ENCODE assay signal across 23 mouse cellular contexts in the genomic region with DNA sequence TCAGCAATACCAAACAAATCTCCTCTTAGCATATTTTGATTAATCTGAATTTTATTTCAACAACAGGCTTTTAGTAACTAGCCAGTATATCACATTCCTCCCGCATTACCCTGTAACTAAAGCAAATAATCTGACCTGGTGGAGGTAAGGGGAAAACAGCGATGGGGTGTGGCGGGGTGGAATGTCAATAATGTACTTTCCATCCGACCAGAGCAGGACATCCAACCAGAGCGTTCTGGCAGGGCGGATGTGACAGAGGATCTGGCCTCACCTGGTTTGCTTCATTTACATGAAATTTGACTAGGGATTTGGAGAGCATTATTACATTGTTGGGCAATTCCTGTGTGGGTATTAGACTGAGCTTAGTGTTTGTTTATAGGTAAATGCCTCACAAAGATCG.
DNase-seq lines count a peak whose midpoint lies in the region; ATAC-seq and TF ChIP-seq lines count a peak whose summit lies in the region.
"Had no signal": no experiment of that assay in that cellular context is flagged by ENCODE, and none has a peak within 500 bp of the region (broad histone marks: within the 10 kb centered on the region; RNA-seq: fewer than 3 reads in every experiment).

No protein-coding gene starts in this region.

- H3K4me1 ChIP-seq in embryonic facial prominence, embryonic 14.5 days (ENCODE audit: control insufficient read depth, insufficient read depth, low read length): peaks cover 13% of the 10 kb centered on the region
- H3K4me1 ChIP-seq in embryonic facial prominence, embryonic 10.5 days: peaks cover 18% of the 10 kb centered on the region
- peaks cover 6% of the 10 kb centered on the region for H3K4me1 ChIP-seq in ES-Bruce4 (ENCODE audit: control insufficient read depth, insufficient read depth, low read length)
- peaks cover 11% of the 10 kb centered on the region; the same call in 1 of the 2 replicates for H3K4me1 ChIP-seq in intestine, embryonic 16.5 days (ENCODE audit: control insufficient read depth, insufficient read depth, low read length)
- peaks cover 22% of the 10 kb centered on the region for H3K4me1 ChIP-seq in forebrain, embryonic 10.5 days

- no peak overlapping the region for H3K4me3 ChIP-seq in embryonic facial prominence, embryonic 14.5 days (ENCODE audit: low read depth, low read length)
- H3K4me3 ChIP-seq in embryonic facial prominence, embryonic 10.5 days: no peak overlapping the region
- H3K4me3 ChIP-seq in ES-Bruce4 (ENCODE audit: low read depth, low read length): peak overlapping the region; percentile 6; the same call in 1 of the 2 replicates
- H3K4me3 ChIP-seq in intestine, embryonic 16.5 days (ENCODE audit: low read length): no peak overlapping the region
- H3K4me3 ChIP-seq in forebrain, embryonic 10.5 days: no peak overlapping the region
- H3K4me3 ChIP-seq: erythroblast, embryonic 14.5 days; forebrain, embryonic 15.5 days; heart, embryonic 13.5 days; limb, embryonic 13.5 days; liver, embryonic 12.5 days had no signal

- no peaks in the 10 kb centered on the region for H3K9me3 ChIP-seq in embryonic facial prominence, embryonic 14.5 days (ENCODE audit: control insufficient read depth, low read length)
- H3K9me3 ChIP-seq in embryonic facial prominence, embryonic 10.5 days: no peaks in the 10 kb centered on the region
- no peaks in the 10 kb centered on the region for H3K9me3 ChIP-seq in ES-Bruce4 (replicated peaks; ENCODE audit: control insufficient read depth, insufficient read depth, low read length, poor library complexity, severe bottlenecking)
- no peaks in the 10 kb centered on the region for H3K9me3 ChIP-seq in intestine, embryonic 16.5 days (ENCODE audit: control insufficient read depth, low read length)
- no peaks in the 10 kb centered on the region for H3K9me3 ChIP-seq in forebrain, embryonic 10.5 days
- H3K9me3 ChIP-seq: forebrain, embryonic 15.5 days; heart, embryonic 13.5 days; limb, embryonic 13.5 days; liver, embryonic 12.5 days had no signal

- no peak for TF ChIP-seq CTCF in ES-Bruce4 (IDR thresholded peaks at IDR 0.05; ENCODE audit: low read depth, low read length)

- H3K36me3 ChIP-seq in embryonic facial prominence, embryonic 14.5 days (ENCODE audit: control insufficient read depth, insufficient read depth, low read length): no peaks in the 10 kb centered on the region
- no peaks in the 10 kb centered on the region for H3K36me3 ChIP-seq in embryonic facial prominence, embryonic 10.5 days (replicated peaks)
- H3K36me3 ChIP-seq in ES-Bruce4 (ENCODE audit: control insufficient read depth, insufficient read depth, low read length, poor library complexity, severe bottlenecking): no peaks in the 10 kb centered on the region
- H3K36me3 ChIP-seq in intestine, embryonic 16.5 days (ENCODE audit: control insufficient read depth, insufficient read depth, low read length): no peaks in the 10 kb centered on the region
- H3K36me3 ChIP-seq in forebrain, embryonic 10.5 days (replicated peaks): no peaks in the 10 kb centered on the region
- H3K36me3 ChIP-seq: forebrain, embryonic 15.5 days; heart, embryonic 13.5 days; limb, embryonic 13.5 days; liver, embryonic 12.5 days had no signal

- no peak for TF ChIP-seq POLR2A in ES-Bruce4 (IDR thresholded peaks at IDR 0.05; ENCODE audit: insufficient read depth, low read length)

- WGBS in embryonic facial prominence, embryonic 14.5 days: 68% methylated on average over 7 of the region's 7 CpGs
- 76% methylated on average over 7 of the region's 7 CpGs for WGBS in embryonic facial prominence, embryonic 10.5 days
- 66% methylated on average over 7 of the region's 7 CpGs for WGBS in intestine, embryonic 16.5 days
- WGBS in forebrain, embryonic 10.5 days: 89% methylated on average over 7 of the region's 7 CpGs

- H3K27ac ChIP-seq in embryonic facial prominence, embryonic 14.5 days (replicated peaks; ENCODE audit: low read depth, low read length): no peak overlapping the region; the same call in 1 of the 2 replicates
- H3K27ac ChIP-seq in embryonic facial prominence, embryonic 10.5 days (replicated peaks): no peak overlapping the region
- H3K27ac ChIP-seq in ES-Bruce4 (ENCODE audit: insufficient read depth, low read length): peak overlapping the region; percentile 95
- H3K27ac ChIP-seq in intestine, embryonic 16.5 days (ENCODE audit: low read length): no peak overlapping the region
- H3K27ac ChIP-seq in forebrain, embryonic 10.5 days: no peak overlapping the region
- H3K27ac ChIP-seq: forebrain, embryonic 15.5 days; heart, embryonic 13.5 days; limb, embryonic 13.5 days; liver, embryonic 12.5 days; macrophage had no signal

- no peak overlapping the region for H3K9ac ChIP-seq in embryonic facial prominence, embryonic 14.5 days (ENCODE audit: low read depth, low read length)
- H3K9ac ChIP-seq in ES-Bruce4 (ENCODE audit: low read depth, poor library complexity, severe bottlenecking): peak overlapping the region; percentile 75
- no peak overlapping the region for H3K9ac ChIP-seq in intestine, embryonic 16.5 days (ENCODE audit: low read depth, low read length)
- H3K9ac ChIP-seq: forebrain, embryonic 15.5 days; heart, embryonic 13.5 days; limb, embryonic 13.5 days; liver, embryonic 12.5 days had no signal

- H3K27me3 ChIP-seq in embryonic facial prominence, embryonic 14.5 days (replicated peaks; ENCODE audit: control insufficient read depth, insufficient read depth, low read length): no peaks in the 10 kb centered on the region
- H3K27me3 ChIP-seq in embryonic facial prominence, embryonic 10.5 days (replicated peaks; ENCODE audit: low read depth, poor library complexity, severe bottlenecking): no peaks in the 10 kb centered on the region
- no peaks in the 10 kb centered on the region for H3K27me3 ChIP-seq in ES-Bruce4 (ENCODE audit: control insufficient read depth, insufficient read depth, low read length, poor library complexity, severe bottlenecking)
- no peaks in the 10 kb centered on the region for H3K27me3 ChIP-seq in intestine, embryonic 16.5 days (replicated peaks; ENCODE audit: control insufficient read depth, insufficient read depth, low read length)
- no peaks in the 10 kb centered on the region for H3K27me3 ChIP-seq in forebrain, embryonic 10.5 days (ENCODE audit: poor library complexity, severe bottlenecking)
- H3K27me3 ChIP-seq: forebrain, embryonic 15.5 days; heart, embryonic 13.5 days; limb, embryonic 13.5 days had no signal

- H3K4me2 ChIP-seq in embryonic facial prominence, embryonic 14.5 days (ENCODE audit: low read depth, low read length): no peak overlapping the region
- H3K4me2 ChIP-seq in intestine, embryonic 16.5 days (ENCODE audit: low read depth, low read length): no peak overlapping the region
- H3K4me2 ChIP-seq: forebrain, embryonic 15.5 days; heart, embryonic 13.5 days; limb, embryonic 13.5 days; liver, embryonic 12.5 days had no signal

- peak; percentile 54 for DNase-seq in embryonic facial prominence, embryonic 14.5 days (ENCODE audit: low spot score)
- no peak for DNase-seq in embryonic facial prominence, embryonic 10.5 days (ENCODE audit: low spot score)
- DNase-seq in lung, postnatal 36 days: peak; percentile 54
- DNase-seq in kidney, adult 9 months: no peak
- no peak for DNase-seq in forebrain, embryonic 10.5 days (ENCODE audit: extremely low spot score, low spot score)
- DNase-seq in heart, adult 9 months (ENCODE audit: low spot score in 2 of 2): no peak
- DNase-seq: adrenal gland, adult 2 months; cerebellum, adult 11 months; cerebellum, postnatal 10 days; gastrocnemius, postnatal 10 days; heart, adult 11 months; heart, postnatal 14 days; kidney, adult 8-10 months; kidney, postnatal 36 days; layer of hippocampus, adult 9-11 months had no signal

- peak; percentile 95 for TF ChIP-seq EP300 in ES-Bruce4 (IDR thresholded peaks at IDR 0.05; ENCODE audit: insufficient read depth, low read depth, low read length)

- peak; percentile 58; the same call in 1 of the 2 replicates for ATAC-seq in embryonic facial prominence, embryonic 14.5 days (ENCODE audit: low read depth)
- peak; percentile 39; the same call in 1 of the 2 replicates for ATAC-seq in intestine, embryonic 16.5 days
- ATAC-seq: forebrain, embryonic 15.5 days; liver, embryonic 12.5 days had no signal

Comparison
In these comparisons a context has a peak if more than half of its experiments do, and no peak if none do; other contexts are left out.
1. DNase-seq: peak in embryonic facial prominence, embryonic 14.5 days (single experiment) and lung, postnatal 36 days (single experiment); none in embryonic facial prominence, embryonic 10.5 days (single experiment), kidney, adult 9 months (single experiment), forebrain, embryonic 10.5 days (single experiment) and heart, adult 9 months (0 of 2).